Mouse (Mus musculus): ENCODE measurements at regions not wholly inside any gene's neighbourhood (a gene's known extent, or its start where the extent isn't known, plus 50 kb on each side); places are given as distances from the start of the nearest gene placed in this dataset.

GRCm38 (mm10) chr15:36345413-36345812, 662.2 kb downstream of the Zfp706 start:
- DNase-seq (ENCODE audit: low spot score): peak; percentile 52
- Histone ChIP-seq H3K9ac (replicated peaks; ENCODE audit: low read depth, low read length) (no peak overlapping the region), H3K4me3 (ENCODE audit: low read depth, low read length) (no peak overlapping the region), H3K4me1 (ENCODE audit: control insufficient read depth, insufficient read depth) (peaks cover 15% of the 10 kb centered on the region), H3K4me2 (ENCODE audit: low read depth, low read length) (no peak overlapping the region), H3K27ac (ENCODE audit: low read depth) (peak overlapping the region; percentile 40; the same call in 1 of the 2 replicates), H3K27me3 (ENCODE audit: control insufficient read depth, insufficient read depth, low read length) (no peaks in the 10 kb centered on the region), H3K36me3 (replicated peaks; ENCODE audit: control insufficient read depth, insufficient read depth, low read length) (no peaks in the 10 kb centered on the region), H3K9me3 (replicated peaks; ENCODE audit: control insufficient read depth, low read length) (no peaks in the 10 kb centered on the region)
- WGBS: 32% methylated on average over 4 of the region's 4 CpGs
- TF ChIP-seq EP300 (IDR thresholded peaks at IDR 0.05; ENCODE audit: low read depth) (no peak; the same call in 1 of the 2 replicates), CTCF (IDR thresholded peaks at IDR 0.05; ENCODE audit: low read depth) (no peak)
- ATAC-seq (ENCODE audit: insufficient read depth, low read depth): peak; percentile 56

- H3K4me1 ChIP-seq (ENCODE audit: control insufficient read depth, insufficient read depth): no peaks in the 10 kb centered on the region; the same call in 1 of the 2 replicates
- no peak for DNase-seq (ENCODE audit: low spot score)
- WGBS: 76% methylated on average over 5 of the region's 5 CpGs
- no peak for ATAC-seq (ENCODE audit: insufficient read depth, low read depth)
- TF ChIP-seq EP300 (IDR thresholded peaks at IDR 0.05; ENCODE audit: low read depth) (no peak), CTCF (IDR thresholded peaks at IDR 0.05; ENCODE audit: low read depth) (no peak)
- H3K9ac ChIP-seq (replicated peaks; ENCODE audit: low read depth, low read length): no peak overlapping the region
- H3K4me2 ChIP-seq (ENCODE audit: low read depth, low read length): no peak overlapping the region
- no peaks in the 10 kb centered on the region for H3K27me3 ChIP-seq (ENCODE audit: control insufficient read depth, insufficient read depth, low read length)
- H3K36me3 ChIP-seq (replicated peaks; ENCODE audit: control insufficient read depth, insufficient read depth, low read length): no peaks in the 10 kb centered on the region
- no peak overlapping the region for H3K27ac ChIP-seq (ENCODE audit: low read depth)
- H3K9me3 ChIP-seq (replicated peaks; ENCODE audit: control insufficient read depth, low read length): no peaks in the 10 kb centered on the region
- no peak overlapping the region for H3K4me3 ChIP-seq (ENCODE audit: low read depth, low read length)
Measured at GRCm38 (mm10) chr15:36339971-36340550, 667.5 kb downstream of the Zfp706 start.

GRCm38 (mm10) chr15:36338766-36339165, 668.8 kb downstream of the Zfp706 start:
- 82% methylated on average over 2 of the region's 2 CpGs for WGBS
- no peak for DNase-seq (ENCODE audit: low spot score)
- TF ChIP-seq CTCF (IDR thresholded peaks at IDR 0.05; ENCODE audit: low read depth) (no peak), EP300 (IDR thresholded peaks at IDR 0.05; ENCODE audit: low read depth) (no peak)
- Histone ChIP-seq H3K9me3 (replicated peaks; ENCODE audit: control insufficient read depth, low read length) (no peaks in the 10 kb centered on the region), H3K4me1 (ENCODE audit: control insufficient read depth, insufficient read depth) (no peaks in the 10 kb centered on the region), H3K27ac (ENCODE audit: low read depth) (no peak overlapping the region), H3K4me2 (ENCODE audit: low read depth, low read length) (no peak overlapping the region), H3K9ac (replicated peaks; ENCODE audit: low read depth, low read length) (no peak overlapping the region), H3K36me3 (replicated peaks; ENCODE audit: control insufficient read depth, insufficient read depth, low read length) (no peaks in the 10 kb centered on the region), H3K27me3 (ENCODE audit: control insufficient read depth, insufficient read depth, low read length) (no peaks in the 10 kb centered on the region), H3K4me3 (ENCODE audit: low read depth, low read length) (no peak overlapping the region)
- no peak for ATAC-seq (ENCODE audit: insufficient read depth, low read depth)

GRCm38 (mm10) chr15:36336857-36337256, 670.7 kb downstream of the Zfp706 start:
- DNase-seq (ENCODE audit: low spot score) (no peak), ATAC-seq (ENCODE audit: insufficient read depth, low read depth) (no peak)
- no peak overlapping the region for H3K4me2 ChIP-seq (ENCODE audit: low read depth, low read length)
- no peak for TF ChIP-seq CTCF (IDR thresholded peaks at IDR 0.05; ENCODE audit: low read depth)
- TF ChIP-seq EP300 (IDR thresholded peaks at IDR 0.05; ENCODE audit: low read depth): no peak
- H3K36me3 ChIP-seq (replicated peaks; ENCODE audit: control insufficient read depth, insufficient read depth, low read length): no peaks in the 10 kb centered on the region
- H3K4me3 ChIP-seq (ENCODE audit: low read depth, low read length): no peak overlapping the region
- WGBS: 38% methylated on average over 2 of the region's 2 CpGs
- no peak overlapping the region for H3K9ac ChIP-seq (replicated peaks; ENCODE audit: low read depth, low read length)
- H3K27ac ChIP-seq (ENCODE audit: low read depth): no peak overlapping the region
- no peaks in the 10 kb centered on the region for H3K4me1 ChIP-seq (ENCODE audit: control insufficient read depth, insufficient read depth)
- H3K9me3 ChIP-seq (replicated peaks; ENCODE audit: control insufficient read depth, low read length): no peaks in the 10 kb centered on the region
- H3K27me3 ChIP-seq (ENCODE audit: control insufficient read depth, insufficient read depth, low read length): no peaks in the 10 kb centered on the region

GRCm38 (mm10) chr15:36335116-36335515, 672.5 kb downstream of the Zfp706 start:
- 70% methylated on average over 2 of the region's 2 CpGs for WGBS
- no peak for DNase-seq (ENCODE audit: low spot score)
- Histone ChIP-seq H3K9me3 (replicated peaks; ENCODE audit: control insufficient read depth, low read length) (no peaks in the 10 kb centered on the region), H3K4me2 (ENCODE audit: low read depth, low read length) (no peak overlapping the region), H3K4me3 (ENCODE audit: low read depth, low read length) (no peak overlapping the region), H3K36me3 (replicated peaks; ENCODE audit: control insufficient read depth, insufficient read depth, low read length) (no peaks in the 10 kb centered on the region), H3K4me1 (ENCODE audit: control insufficient read depth, insufficient read depth) (no peaks in the 10 kb centered on the region), H3K9ac (replicated peaks; ENCODE audit: low read depth, low read length) (no peak overlapping the region), H3K27me3 (ENCODE audit: control insufficient read depth, insufficient read depth, low read length) (no peaks in the 10 kb centered on the region), H3K27ac (ENCODE audit: low read depth) (no peak overlapping the region)
- no peak for ATAC-seq (ENCODE audit: insufficient read depth, low read depth)
- TF ChIP-seq EP300 (IDR thresholded peaks at IDR 0.05; ENCODE audit: low read depth) (no peak), CTCF (IDR thresholded peaks at IDR 0.05; ENCODE audit: low read depth) (no peak)
